Mouse (Mus musculus) ES-E14 (cell line): ENCODE measurements around the gene Sim2. TPM values are rescaled to one million over a fixed set of nuclear protein-coding genes. Genes with fewer than 3 reads are reported as not detected.
A peak's percentile ranks its signal among the peaks of the same experiment; 100 is the strongest.

Experiments
- DNase-seq: peaks from one replicate; pipeline ENCODE4 v3.0.0-alpha.2; 2013; ENCODE audit warnings: low read depth, low spot score
- H3K27ac ChIP-seq: 2 replicates; pipeline ENCODE4 v1.5.1; 2012; ENCODE audit warnings: low read depth, mild to moderate bottlenecking, low read length, moderate library complexity, mixed read lengths; ENCODE audit not compliant: poor library complexity, insufficient read depth, severe bottlenecking
- H3K36me3 ChIP-seq: 2 replicates; pipeline ENCODE4 v1.6.1; 2012; ENCODE audit warnings: mild to moderate bottlenecking, low read length, moderate library complexity, mixed read lengths; ENCODE audit not compliant: control insufficient read depth, poor library complexity, insufficient read depth, severe bottlenecking
- H3K4me1 ChIP-seq, 2 experiments: fragments of 150-350 bp in 1 of 2; sonication (generic) in 1 of 2; 2 replicates each; pipeline ENCODE4 v1.6.1; 2012; ENCODE audit warnings: low read length in 2 of 2, mild to moderate bottlenecking in 1 of 2, mixed read lengths in 1 of 2; ENCODE audit not compliant: control insufficient read depth in 2 of 2, insufficient read depth in 2 of 2, poor library complexity in 1 of 2
- H3K4me3 ChIP-seq, 2 experiments: fragments of 150-350 bp in 1 of 2; sonication (generic) in 1 of 2; 2 replicates each; pipeline ENCODE4 v1.5.1; 2012; ENCODE audit warnings: low read length in 2 of 2, low read depth in 1 of 2, mild to moderate bottlenecking in 1 of 2, mixed read lengths in 1 of 2; ENCODE audit not compliant: insufficient read depth in 1 of 2, poor library complexity in 1 of 2, severe bottlenecking in 1 of 2
- H3K9ac ChIP-seq: 2 replicates; pipeline ENCODE4 v1.6.1; 2012; ENCODE audit warnings: low read depth, mild to moderate bottlenecking, low read length, mixed read lengths; ENCODE audit not compliant: poor library complexity, insufficient read depth, severe bottlenecking
- H3K9me3 ChIP-seq: fragments of 150-350 bp; sonication (generic); 2 replicates; pipeline ENCODE4 v1.6.1; 2012; ENCODE audit warnings: low read depth, mild to moderate bottlenecking, low read length; ENCODE audit not compliant: control insufficient read depth, insufficient read depth
- CHD2 ChIP-seq: IDR thresholded peaks from 2 replicates; pipeline ENCODE4 v1.6.1; 2014; ENCODE audit warnings: mild to moderate bottlenecking, low read depth, low read length, inconsistent platforms
- HCFC1 ChIP-seq: IDR thresholded peaks from 2 replicates; pipeline ENCODE4 v1.6.1; 2012; ENCODE audit warnings: low read length, inconsistent platforms, borderline replicate concordance; ENCODE audit not compliant: insufficient read depth
- MAFK ChIP-seq: IDR thresholded peaks from 2 replicates; pipeline ENCODE4 v1.6.1; 2014; ENCODE audit warnings: mild to moderate bottlenecking, low read depth, low read length, inconsistent platforms; ENCODE audit not compliant: insufficient read depth
- ZC3H11A ChIP-seq: IDR thresholded peaks from 2 replicates; pipeline ENCODE4 v1.6.1; 2012; ENCODE audit warnings: low read depth, mild to moderate bottlenecking, inconsistent platforms, low read length, borderline replicate concordance
- ZNF384 ChIP-seq: IDR thresholded peaks from 2 replicates; pipeline ENCODE4 v1.6.1; 2012; ENCODE audit warnings: low read depth, low read length, inconsistent platforms
- in situ Hi-C, 2 experiments: fragments of 600-800 bp; cut with MboI; formaldehyde crosslinking; loops; one replicate each; pipeline ENCODE4 v1.15.1; 2025; ENCODE audit warnings: low sequenced_read_pairs in 2 of 2, inconsistent platforms in 1 of 2; ENCODE audit not compliant: unreplicated experiment in 2 of 2
- total RNA-seq: library from RNA; depleted of rRNA; stranded (reverse); fragments of 300-350 nt; gene quantifications from 2 replicates; pipeline ENCODE4 v1.2.3, GENCODE M21; 2012; rRNA removed

Sim2 gene
- total RNA-seq, result 0.13 TPM in 1 of 2 replicates, not detected in the other

- H3K9ac ChIP-seq, result peak within 1 kb of the TSS; percentile 2; the same call in 1 of the 2 replicates
Measured at GRCm38 (mm10) chr16:94084711-94085602, at the start of gene Sim2. Sim2 (plus strand) TSS chr16:94084931.

GRCm38 (mm10) chr16:94037280-94037679, 47.5 kb upstream of the Sim2 start:
- TF ChIP-seq ZNF384 (no peak), CHD2 (no peak), HCFC1 (no peak), MAFK (no peak), ZC3H11A (no peak)
- in situ Hi-C loops, result no loop called here
- no peak overlapping the region for H3K4me3 ChIP-seq
- no peaks in the 10 kb centered on the region for H3K9me3 ChIP-seq
- DNase-seq, result no peak
- H3K27ac ChIP-seq, result no peak overlapping the region
- H3K4me1 ChIP-seq, result peaks cover 0 to 3% of the 10 kb centered on the region in 2 experiments; a peak in 2 of 4 replicates
- H3K9ac ChIP-seq, result no peak overlapping the region
- H3K36me3 ChIP-seq, result no peaks in the 10 kb centered on the region

More at GRCm38 (mm10) chr16:94084711-94085602, at the start of gene Sim2:
- H3K27ac ChIP-seq, result no peak within 1 kb of the TSS
- DNase-seq, result no peak
- in situ Hi-C loops, result loop anchor here in 1 of 2 experiments (10.0 kb wide), 1 partner anchor 1390 kb away; no protein-coding TSS in a partner anchor
- peak within 1 kb of the TSS; percentile 18 to 48; a peak in 3 of 4 replicates for H3K4me3 ChIP-seq
- no peaks in the 10 kb centered on the region for H3K36me3 ChIP-seq
- TF ChIP-seq CHD2, result no peak
- TF ChIP-seq MAFK, result no peak
- TF ChIP-seq HCFC1, result no peak
- H3K9me3 ChIP-seq, result no peaks in the 10 kb centered on the region
- peaks cover 0 to 2% of the 10 kb centered on the region in 2 experiments; a peak in 1 of 4 replicates for H3K4me1 ChIP-seq

DNA sequence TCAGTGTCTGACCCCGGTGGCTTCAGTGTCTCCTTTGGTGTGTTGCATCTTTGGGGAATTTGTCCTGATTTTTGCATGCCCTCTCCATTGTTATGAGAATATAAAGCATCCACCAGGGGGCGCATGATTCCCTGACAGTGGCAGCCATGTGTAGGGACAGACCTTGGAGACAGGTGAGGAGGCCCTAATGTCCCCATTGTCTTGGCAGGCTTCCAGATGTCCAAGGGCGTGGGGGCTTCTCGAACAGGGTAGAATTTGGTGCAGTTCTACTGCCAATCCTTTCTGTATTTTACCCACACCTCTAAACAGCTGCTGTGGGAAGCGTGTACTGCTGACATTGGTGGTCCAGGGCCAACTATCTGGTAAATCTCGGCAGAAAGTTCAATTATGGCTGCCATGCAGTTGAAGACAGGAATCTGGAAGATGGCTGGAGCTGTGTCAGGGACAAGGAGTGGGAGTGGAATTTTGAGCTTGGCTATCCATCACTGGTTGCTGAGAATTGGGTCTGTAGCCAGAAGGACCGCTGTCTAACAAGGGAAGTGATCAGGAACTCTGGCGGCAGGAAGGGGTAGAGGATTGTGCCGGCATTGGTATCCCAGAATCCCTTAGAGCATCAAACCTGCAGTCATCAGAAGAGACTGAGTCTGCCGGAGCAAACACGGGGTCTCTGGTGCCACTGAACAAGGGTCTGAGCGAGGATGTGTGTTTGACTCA, 46.3 kb upstream of the Sim2 start:
- DNase-seq, result peak; percentile 88
- in situ Hi-C loops, result no loop called here
- H3K27ac ChIP-seq, result no peak overlapping the region

GRCm38 (mm10) chr16:94038986-94039341, 45.8 kb upstream of the Sim2 start:
- Histone ChIP-seq H3K27ac (no peak overlapping the region), H3K36me3 (no peaks in the 10 kb centered on the region), H3K9ac (no peak overlapping the region), H3K4me1 (peaks cover 0 to 3% of the 10 kb centered on the region in 2 experiments; a peak in 2 of 4 replicates), H3K9me3 (no peaks in the 10 kb centered on the region), H3K4me3 (no peak overlapping the region)
- in situ Hi-C loops, result no loop called here
- TF ChIP-seq MAFK (no peak), CHD2 (no peak), ZNF384 (no peak), ZC3H11A (no peak), HCFC1 (no peak)
- DNase-seq, result no peak

More for the DNA sequence above, 46.3 kb upstream of the Sim2 start:
- Histone ChIP-seq H3K9me3 (no peaks in the 10 kb centered on the region), H3K4me1 (peaks cover 0 to 3% of the 10 kb centered on the region in 2 experiments; a peak in 2 of 4 replicates), H3K36me3 (no peaks in the 10 kb centered on the region), H3K4me3 (0 out of 4 replicates have a peak overlapping the region, but pooled peaks of 1 of the 2 experiments have one; percentile 3), H3K9ac (no peak overlapping the region)
- TF ChIP-seq ZC3H11A (peak; percentile 44; the same call in 1 of the 2 replicates), HCFC1 (no peak), MAFK (no peak), CHD2 (no peak)
